Mouse (Mus musculus) heart, adult 2 months (tissue): ENCODE data around the gene Macrod1. TPM values are rescaled to one million over a fixed set of nuclear protein-coding genes. Genes with fewer than 3 reads are reported as not detected.

Experiments
- DNase-seq, 2 experiments: peaks; one replicate each; pipeline ENCODE4 v3.0.0; 2021
- H3K27ac ChIP-seq: fragments of 200-600 bp; 2 replicates; pipeline ENCODE4 v1.8.1; 2022
- H3K27me3 ChIP-seq: fragments of 200-500 bp; 2 replicates; pipeline ENCODE4 v1.6.1; 2012; ENCODE audit warnings: mild to moderate bottlenecking, low read length, inconsistent platforms, mixed read lengths; ENCODE audit not compliant: control insufficient read depth, insufficient read depth
- H3K36me3 ChIP-seq: fragments of 200-500 bp; 2 replicates; pipeline ENCODE4 v1.6.1; 2012; ENCODE audit warnings: low read length, inconsistent platforms; ENCODE audit not compliant: control insufficient read depth, insufficient read depth
- H3K4me1 ChIP-seq: fragments of 200-500 bp; 2 replicates; pipeline ENCODE4 v1.6.1; 2011; ENCODE audit warnings: low read length; ENCODE audit not compliant: control insufficient read depth, insufficient read depth
- H3K4me3 ChIP-seq: fragments of 200-600 bp; 2 replicates; pipeline ENCODE4 v1.8.1; 2022
- H3K79me2 ChIP-seq: fragments of 200-500 bp; replicated peaks from 2 replicates; pipeline ENCODE4 v1.6.1; 2012; ENCODE audit warnings: mild to moderate bottlenecking, inconsistent platforms, low read length, moderate library complexity, mixed read lengths; ENCODE audit not compliant: control insufficient read depth, insufficient read depth
- H3K9ac ChIP-seq: fragments of 200-500 bp; 2 replicates; pipeline ENCODE4 v1.6.1; 2012; ENCODE audit warnings: low read depth, mild to moderate bottlenecking, control low read depth, inconsistent platforms, low read length, mixed read lengths
- CTCF ChIP-seq: fragments of 200-600 bp; IDR thresholded peaks from 2 replicates; pipeline ENCODE4 v1.8.1; 2022; ENCODE audit warnings: antibody characterized with exemption, mild to moderate bottlenecking, moderate library complexity
- EP300 ChIP-seq: fragments of 200-500 bp; IDR thresholded peaks from 2 replicates; pipeline ENCODE4 v1.6.1; 2011; ENCODE audit warnings: low read depth, low read length, control low read depth; ENCODE audit not compliant: insufficient read depth
- POLR2A ChIP-seq: fragments of 200-500 bp; IDR thresholded peaks from 2 replicates; pipeline ENCODE4 v1.6.1; 2011; ENCODE audit warnings: mild to moderate bottlenecking, low read depth, low read length, control low read depth; ENCODE audit not compliant: insufficient read depth
- WGBS: fragments of 180-500 bp; shearing (Covaris S2); methylation state at CpG from one replicate; pipeline ENCODE4 v1.1.7; 2018; 5-methylcytosine and 5-hydroxymethylcytosine counted together
- intact Hi-C: fragments of 180-260 bp; cut with DNase I; formaldehyde crosslinking; loops from one replicate; pipeline ENCODE4 v1.15.1; 2025
- polyA plus RNA-seq: library from polyadenylated mRNA; depleted of rRNA; stranded (reverse); fragments of >200 nt; gene quantifications from 2 replicates; pipeline ENCODE4 v1.2.3, GENCODE M21; 2012
- total RNA-seq, 2 experiments: library from RNA; stranded (reverse); gene quantifications; 2 replicates each; pipeline ENCODE4 v1.2.3; 2021

Gene Macrod1
- total and polyA plus RNA-seq, 3 experiments: 262 to 309 (median 278) TPM

GRCm38 (mm10) chr19:7166767-7167166 is 110.2 kb downstream of the Macrod1 start:
- DNase-seq: no peak
- TF ChIP-seq CTCF: no peak
- TF ChIP-seq EP300: no peak
- no peak for TF ChIP-seq POLR2A
- Histone ChIP-seq H3K27me3 (peaks cover 6% of the 10 kb centered on the region), H3K9ac (no peak overlapping the region), H3K4me3 (no peak overlapping the region), H3K27ac (no peak overlapping the region), H3K4me1 (no peaks in the 10 kb centered on the region), H3K36me3 (no peaks in the 10 kb centered on the region), H3K79me2 (no peaks in the 10 kb centered on the region)
- 39% methylated on average over 6 of the region's 6 CpGs for WGBS
- intact Hi-C loops: no loop called here

GRCm38 (mm10) chr19:7168423-7168822 is 111.8 kb downstream of the Macrod1 start:
- WGBS: 38% methylated on average over 2 of the region's 2 CpGs
- Histone ChIP-seq H3K36me3 (no peaks in the 10 kb centered on the region), H3K27me3 (peaks cover 6% of the 10 kb centered on the region), H3K9ac (no peak overlapping the region), H3K4me1 (no peaks in the 10 kb centered on the region), H3K27ac (no peak overlapping the region), H3K79me2 (no peaks in the 10 kb centered on the region), H3K4me3 (no peak overlapping the region)
- intact Hi-C loops: no loop called here
- TF ChIP-seq EP300: no peak
- TF ChIP-seq POLR2A: no peak
- no peak for TF ChIP-seq CTCF
- DNase-seq: no peak

GRCm38 (mm10) chr19:7170916-7171315 is 114.3 kb downstream of the Macrod1 start:
- WGBS: 89% methylated on average over 6 of the region's 6 CpGs
- no peaks in the 10 kb centered on the region for H3K79me2 ChIP-seq
- H3K4me1 ChIP-seq: no peaks in the 10 kb centered on the region
- peaks cover 3% of the 10 kb centered on the region for H3K27me3 ChIP-seq
- DNase-seq: no peak
- TF ChIP-seq POLR2A: no peak
- no peak for TF ChIP-seq EP300
- no peak for TF ChIP-seq CTCF
- no peak overlapping the region for H3K9ac ChIP-seq
- no peaks in the 10 kb centered on the region for H3K36me3 ChIP-seq
- no peak overlapping the region for H3K4me3 ChIP-seq
- intact Hi-C loops: no loop called here
- no peak overlapping the region for H3K27ac ChIP-seq

- WGBS: 33% methylated on average over 8 of the region's 8 CpGs
Measured at GRCm38 (mm10) chr19:7171447-7171846, 114.8 kb downstream of the Macrod1 start.

GRCm38 (mm10) chr19:7172051-7172866 is 115.6 kb downstream of the Macrod1 start:
- no peaks in the 10 kb centered on the region for H3K79me2 ChIP-seq
- no peaks in the 10 kb centered on the region for H3K36me3 ChIP-seq
- intact Hi-C loops: no loop called here
- H3K4me1 ChIP-seq: no peaks in the 10 kb centered on the region
- no peaks in the 10 kb centered on the region for H3K27me3 ChIP-seq
- no peak overlapping the region for H3K4me3 ChIP-seq
- no peak for TF ChIP-seq POLR2A
- no peak for TF ChIP-seq CTCF
- TF ChIP-seq EP300: no peak
- H3K9ac ChIP-seq: no peak overlapping the region
- 47% methylated on average over 13 of the region's 13 CpGs for WGBS
- DNase-seq: no peak
- H3K27ac ChIP-seq: no peak overlapping the region

More at GRCm38 (mm10) chr19:7171447-7171846, 114.8 kb downstream of the Macrod1 start:
- H3K4me1 ChIP-seq: no peaks in the 10 kb centered on the region
- H3K27me3 ChIP-seq: no peaks in the 10 kb centered on the region; the same call in 1 of the 2 replicates
- no peak for DNase-seq
- H3K27ac ChIP-seq: no peak overlapping the region
- H3K79me2 ChIP-seq: no peaks in the 10 kb centered on the region
- no peak for TF ChIP-seq EP300
- no peak for TF ChIP-seq POLR2A
- no peak for TF ChIP-seq CTCF
- no peaks in the 10 kb centered on the region for H3K36me3 ChIP-seq
- intact Hi-C loops: no loop called here
- no peak overlapping the region for H3K9ac ChIP-seq
- no peak overlapping the region for H3K4me3 ChIP-seq

GRCm38 (mm10) chr19:7176041-7176696 is 119.6 kb downstream of the Macrod1 start:
- H3K27ac ChIP-seq: no peak overlapping the region
- H3K27me3 ChIP-seq: no peaks in the 10 kb centered on the region
- intact Hi-C loops: no loop called here
- 37% methylated on average over 11 of the region's 11 CpGs for WGBS
- no peak for TF ChIP-seq POLR2A
- no peak for TF ChIP-seq EP300
- no peak for TF ChIP-seq CTCF
- H3K9ac ChIP-seq: no peak overlapping the region
- no peak overlapping the region for H3K4me3 ChIP-seq
- no peaks in the 10 kb centered on the region for H3K36me3 ChIP-seq
- peaks cover 2% of the 10 kb centered on the region for H3K4me1 ChIP-seq
- DNase-seq: no peak
- H3K79me2 ChIP-seq: no peaks in the 10 kb centered on the region
